Mouse (Mus musculus): ENCODE measurements around the gene Gm10775.

The Gm10775 gene

GRCm38 (mm10) chr13:65259239-65259638, at the start of gene Gm10775:
Gm10775 (plus strand) TSS chr13:65259539.
- no peak for DNase-seq (ENCODE audit: low read depth, low spot score)

- DNase-seq (ENCODE audit: low read depth, low spot score) = no peak
These were observed 33.4 kb upstream of the Gm10775 start for GRCm38 (mm10) chr13:65225945-65226344.

- no peak for DNase-seq (ENCODE audit: low read depth, low spot score)
These were observed 32.7 kb upstream of the Gm10775 start for GRCm38 (mm10) chr13:65226657-65227056.

- DNase-seq (ENCODE audit: low read depth, low spot score) = no peak
These were observed 22.1 kb upstream of the Gm10775 start for GRCm38 (mm10) chr13:65237211-65237610.

DNA sequence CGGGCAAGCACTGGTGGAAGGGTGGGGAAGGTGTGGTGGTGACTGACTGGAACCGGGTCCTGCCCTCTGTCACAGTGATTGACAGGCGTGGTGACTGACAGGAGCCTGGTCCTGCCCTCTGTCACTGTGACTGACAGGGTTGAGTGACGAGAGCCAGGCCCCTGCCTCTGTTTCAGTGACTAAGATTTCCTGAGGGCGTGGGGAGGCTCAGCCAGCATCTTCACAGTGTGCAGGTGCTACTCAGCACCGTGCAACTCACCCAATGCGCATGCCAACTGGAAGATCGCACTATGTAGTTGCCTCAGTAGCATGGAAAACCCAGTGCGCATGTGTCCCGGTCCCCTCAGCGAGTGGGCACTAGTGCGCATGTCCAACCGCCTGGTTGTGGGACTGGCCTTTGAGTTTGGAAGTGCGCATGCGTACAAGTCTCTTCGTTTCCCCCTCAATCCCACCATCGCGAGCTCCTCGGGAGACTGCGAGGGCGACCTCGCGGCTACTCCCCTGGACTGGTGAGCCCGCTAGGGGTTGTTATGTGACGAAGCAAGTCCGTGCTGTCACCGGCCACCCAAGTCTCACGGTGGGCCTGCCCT, 18.7 kb upstream of the Gm10775 start:
- DNase-seq (ENCODE audit: low read depth, low spot score) = peak; percentile 94

DNA sequence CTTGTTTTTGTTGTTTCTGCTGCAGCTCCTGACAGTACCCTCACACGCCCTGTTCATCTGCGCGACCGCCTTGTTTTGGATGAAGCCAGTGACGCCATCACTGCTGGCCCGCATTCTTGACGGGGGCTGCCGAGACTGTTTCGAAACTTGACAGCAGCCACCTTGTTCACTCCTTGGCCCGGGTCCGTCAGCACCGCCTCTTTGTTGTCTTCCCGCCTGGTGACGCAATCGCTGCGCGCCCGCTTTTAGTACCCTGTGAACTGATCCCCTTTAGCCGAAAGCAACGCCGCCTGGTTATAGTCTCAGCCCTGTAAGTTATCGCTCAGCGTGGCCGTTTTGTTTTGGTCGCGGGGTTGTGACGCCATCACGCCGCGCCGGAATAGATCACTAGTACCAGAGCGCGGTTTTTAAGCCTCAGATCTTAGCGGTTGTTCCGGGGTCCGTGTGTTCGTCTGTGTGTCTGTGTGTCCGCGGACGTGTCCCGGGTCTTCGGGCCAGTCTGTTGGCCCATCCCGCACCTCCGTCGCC, 18.2 kb upstream of the Gm10775 start:
- peak; percentile 85 for DNase-seq (ENCODE audit: low read depth, low spot score)

DNA sequence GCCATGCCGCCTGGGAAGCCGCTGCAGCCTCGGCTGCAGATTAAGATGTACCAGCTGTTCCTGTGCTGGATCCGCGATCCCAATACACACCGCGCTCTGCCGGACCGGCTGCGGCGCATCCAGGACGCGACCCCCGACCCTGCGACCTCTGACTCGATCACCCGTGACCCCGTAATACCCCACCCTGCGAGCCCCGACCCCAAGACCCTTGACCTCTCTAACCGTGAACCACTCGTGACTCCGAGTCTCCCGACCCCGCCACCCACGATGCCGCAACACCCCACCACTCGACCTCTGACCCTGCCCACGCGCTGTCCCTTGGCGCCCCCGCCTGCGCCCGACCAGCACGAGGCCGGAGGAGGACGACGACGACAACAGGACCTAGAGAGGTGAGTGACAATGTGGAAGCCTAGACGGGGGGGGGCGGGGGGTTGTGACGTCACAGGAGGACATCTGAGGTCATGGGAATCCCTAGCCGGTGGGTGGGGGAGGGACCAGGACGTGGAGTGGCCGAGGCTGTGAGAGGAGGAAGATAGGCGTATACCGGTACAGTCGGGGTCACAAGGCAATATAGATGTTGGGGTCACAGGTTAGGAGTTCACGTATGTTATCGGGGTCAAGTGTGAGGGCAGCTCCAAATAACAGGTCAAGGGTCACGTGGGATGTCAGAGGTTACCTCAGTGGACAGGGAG, 17.6 kb upstream of the Gm10775 start:
- no peak for DNase-seq (ENCODE audit: low read depth, low spot score)

DNA sequence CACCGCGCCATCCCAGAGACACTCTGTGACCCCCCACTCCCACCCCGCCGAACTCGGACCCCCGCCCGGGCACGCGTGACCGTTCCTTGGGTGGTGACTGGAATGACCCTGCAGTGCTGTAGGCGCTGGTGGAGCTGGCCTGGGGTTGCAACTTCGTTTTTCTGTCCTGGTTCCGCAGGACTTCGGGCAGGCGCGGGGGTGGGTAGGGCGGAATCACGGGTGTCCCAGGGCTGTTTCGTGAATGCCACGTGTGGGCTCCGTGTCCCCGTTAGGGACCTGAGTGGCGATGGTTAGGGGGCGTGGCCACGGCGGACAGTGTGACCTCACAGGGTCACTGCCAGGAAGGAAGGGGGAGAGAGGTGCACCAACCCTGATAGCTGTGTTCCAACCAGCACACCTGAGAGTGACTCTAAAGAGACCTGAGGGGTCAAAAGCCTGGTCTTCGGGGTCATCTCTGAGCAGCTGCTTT, 17.0 kb upstream of the Gm10775 start:
- DNase-seq (ENCODE audit: low read depth, low spot score) = no peak

GRCm38 (mm10) chr13:65243273-65243672, 16.1 kb upstream of the Gm10775 start:
- no peak for DNase-seq (ENCODE audit: low read depth, low spot score)

GRCm38 (mm10) chr13:65258175-65258954, 974 bp upstream of the Gm10775 start:
- no peak for DNase-seq (ENCODE audit: low read depth, low spot score)

DNA sequence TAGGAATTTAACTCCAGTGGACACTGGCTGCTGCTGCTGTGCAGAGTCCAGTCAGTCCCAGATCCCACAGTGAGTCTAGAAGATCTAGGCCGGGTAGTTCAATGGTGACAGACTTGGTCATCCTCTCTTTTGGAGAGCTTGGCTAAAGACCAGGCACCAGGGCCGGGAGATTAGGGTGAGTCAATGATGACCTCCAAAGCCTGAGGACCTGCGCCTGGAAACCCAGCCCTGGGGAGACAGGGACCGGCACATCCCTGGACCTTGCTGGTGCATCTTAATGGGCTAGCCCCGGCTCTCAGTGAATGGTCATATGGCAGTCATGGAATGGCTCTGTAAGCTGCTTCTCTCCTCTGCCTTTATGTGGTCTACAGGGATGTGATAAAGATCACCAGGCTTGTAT, 2.7 kb downstream of the Gm10775 start:
- DNase-seq (ENCODE audit: low read depth, low spot score) = no peak

GRCm38 (mm10) chr13:65277994-65278382, 18.6 kb downstream of the Gm10775 start:
- DNase-seq (ENCODE audit: low read depth, low spot score) = no peak

DNA sequence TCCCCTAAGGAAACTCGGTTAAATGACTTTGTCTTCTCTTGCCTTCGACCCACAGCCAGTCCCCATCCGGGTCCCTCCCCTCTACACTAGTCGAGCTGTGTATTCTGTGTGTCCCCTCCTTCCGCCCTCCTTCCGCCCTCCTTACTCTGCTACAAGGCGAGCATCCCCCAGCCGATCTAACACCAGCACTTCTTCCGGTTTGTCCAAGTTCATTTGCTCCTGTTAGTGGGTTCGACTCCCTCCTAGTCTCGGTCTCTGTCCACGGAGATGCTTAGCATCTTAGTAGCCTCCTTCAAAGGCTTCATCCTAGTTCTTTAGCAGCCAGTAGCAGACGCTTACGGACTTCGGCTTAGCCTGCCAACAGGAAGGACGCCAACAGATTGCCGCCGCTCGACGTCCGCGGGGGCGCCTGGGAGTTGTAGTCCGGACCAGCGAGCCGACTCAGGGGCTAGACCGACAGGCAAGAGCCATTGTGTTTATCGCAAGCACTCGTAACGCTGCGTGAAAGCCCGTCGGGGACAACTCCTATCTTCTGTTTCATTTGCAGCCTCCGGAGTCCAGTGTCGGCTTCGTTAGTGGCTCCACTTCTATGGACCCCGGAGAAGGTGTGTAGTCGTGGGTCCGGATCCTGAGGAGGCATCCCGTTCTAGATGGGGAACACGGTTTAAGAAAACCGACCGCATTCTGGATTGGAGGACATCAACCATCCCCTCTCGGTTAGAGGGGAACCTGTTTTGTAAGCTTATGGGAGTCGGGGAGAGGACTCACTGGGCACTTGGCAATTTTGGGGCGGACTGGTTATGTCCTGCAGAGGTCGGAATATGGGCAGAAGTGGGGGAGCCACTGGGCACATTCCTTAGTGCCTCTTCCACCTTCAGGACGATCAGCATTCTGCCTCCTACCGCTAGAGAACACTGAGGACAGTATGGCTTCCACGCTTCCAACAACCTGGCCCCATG, 19.3 kb downstream of the Gm10775 start, which contains the start of gene Zfp369:
Gene Zfp369, plus strand, starts transcription at position 432 of the 959 bp plus-strand sequence.
- peak; percentile 74 for DNase-seq (ENCODE audit: low read depth, low spot score)

DNA sequence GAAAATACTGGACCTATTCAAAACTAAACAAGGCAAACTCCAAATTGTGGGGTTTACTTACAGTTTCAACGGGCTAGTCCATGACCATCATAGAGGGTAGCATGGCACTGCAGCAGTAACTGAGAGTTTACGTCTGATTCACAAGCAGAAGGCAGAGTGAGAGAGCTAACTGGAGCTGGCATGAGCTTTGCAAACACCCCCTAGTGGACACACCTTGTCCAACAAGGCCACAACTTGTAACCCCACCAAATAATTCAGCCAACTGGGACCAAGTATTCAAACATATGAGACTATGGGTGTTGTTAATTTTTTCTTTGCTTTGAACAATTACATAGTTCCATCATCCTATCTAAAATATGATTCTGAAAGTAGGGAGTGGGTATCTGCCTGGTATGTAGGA, 27.4 kb downstream of the Gm10775 start:
- DNase-seq (ENCODE audit: low read depth, low spot score) = no peak

GRCm38 (mm10) chr13:65296354-65296753, 37.0 kb downstream of the Gm10775 start:
- DNase-seq (ENCODE audit: low read depth, low spot score) = no peak
